Mouse (Mus musculus) stomach, adult 2 months (tissue): ENCODE data around the gene L3mbtl3. TPM values are rescaled to one million over a fixed set of nuclear protein-coding genes. Genes with fewer than 3 reads are reported as not detected.

ENCODE experiments used
- polyA plus RNA-seq: library from polyadenylated mRNA; depleted of rRNA; stranded (reverse); fragments of >200 nt; gene quantifications from 2 replicates; pipeline ENCODE4 v1.2.3, GENCODE M21; 2012; rRNA removed

Gene L3mbtl3
- polyA plus RNA-seq: 1.4 and 1.6 TPM in 2 replicates

GRCm38 (mm10) chr10:26375790-26376545 is at the start of gene L3mbtl3:
L3mbtl3 (minus strand) TSS chr10:26375971.

GRCm38 (mm10) chr10:26229488-26229887 is 146.3 kb downstream of the L3mbtl3 start, which contains the start of gene Samd3:
Samd3 (plus strand) TSS chr10:26229707.

Other genes with a start within 250 kb of the L3mbtl3 start
- gene Samd3, start 146.3 kb downstream of the L3mbtl3 start, polyA plus RNA-seq: not detected in 2 replicates